Mouse (Mus musculus) left cerebral cortex, adult 8-10 months (tissue): ENCODE results near the gene Cyb561d1. TPM values are rescaled to one million over a fixed set of nuclear protein-coding genes. Genes with fewer than 3 reads are reported as not detected.

ENCODE experiments used
- DNase-seq, 2 experiments: peaks; one replicate each; pipeline ENCODE4 v3.0.0; 2022; ENCODE audit warnings: low spot score in 2 of 2
- total RNA-seq, 4 experiments: library from RNA; stranded (reverse); gene quantifications; 2 replicates each; pipeline ENCODE4 v1.2.4; 2022

Gene Cyb561d1
- total RNA-seq, 4 experiments from 2014 or later, result 17.8 to 19.6 (median 18.2) TPM

DNA sequence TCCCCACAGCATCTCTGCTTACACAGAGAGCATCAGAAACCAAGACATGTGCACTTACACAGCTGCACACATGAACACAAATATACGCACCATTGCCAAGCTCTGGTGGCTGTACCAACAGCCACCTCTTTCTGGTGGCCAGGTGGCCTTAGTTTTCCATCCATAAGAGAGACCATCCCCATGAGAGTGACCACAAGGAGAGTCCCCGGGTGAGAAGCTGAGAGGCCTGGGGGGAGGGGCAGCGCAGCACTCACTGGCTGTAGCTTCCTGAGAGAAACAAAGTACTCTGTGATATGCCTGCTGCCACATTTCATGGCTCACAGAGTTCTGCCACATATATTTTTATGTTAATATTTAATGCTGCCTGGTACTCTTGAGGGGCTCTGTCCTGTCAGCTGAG lies 31.8 kb downstream of the Cyb561d1 start:
- no peak for DNase-seq

DNA sequence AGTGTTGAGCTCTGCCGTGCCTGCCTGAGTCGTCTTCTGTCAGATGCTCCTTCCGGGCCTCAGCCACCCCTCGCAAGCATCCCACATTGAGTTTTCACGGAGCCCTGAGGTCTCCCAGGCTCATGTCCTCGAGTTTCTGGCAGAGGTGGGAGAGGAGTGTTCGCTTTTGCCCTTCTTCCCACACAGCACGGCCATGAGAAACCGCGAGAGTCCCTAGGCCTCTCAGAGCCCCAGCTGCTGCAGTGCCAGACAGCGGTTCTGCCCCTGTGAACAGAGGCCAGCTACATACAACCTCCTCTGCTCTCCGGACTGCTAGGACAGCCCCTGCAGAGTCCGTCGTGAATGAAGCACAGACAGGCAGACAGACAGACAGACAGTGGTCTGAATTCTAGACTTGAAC lies 33.5 kb downstream of the Cyb561d1 start:
- no peak for DNase-seq

DNA sequence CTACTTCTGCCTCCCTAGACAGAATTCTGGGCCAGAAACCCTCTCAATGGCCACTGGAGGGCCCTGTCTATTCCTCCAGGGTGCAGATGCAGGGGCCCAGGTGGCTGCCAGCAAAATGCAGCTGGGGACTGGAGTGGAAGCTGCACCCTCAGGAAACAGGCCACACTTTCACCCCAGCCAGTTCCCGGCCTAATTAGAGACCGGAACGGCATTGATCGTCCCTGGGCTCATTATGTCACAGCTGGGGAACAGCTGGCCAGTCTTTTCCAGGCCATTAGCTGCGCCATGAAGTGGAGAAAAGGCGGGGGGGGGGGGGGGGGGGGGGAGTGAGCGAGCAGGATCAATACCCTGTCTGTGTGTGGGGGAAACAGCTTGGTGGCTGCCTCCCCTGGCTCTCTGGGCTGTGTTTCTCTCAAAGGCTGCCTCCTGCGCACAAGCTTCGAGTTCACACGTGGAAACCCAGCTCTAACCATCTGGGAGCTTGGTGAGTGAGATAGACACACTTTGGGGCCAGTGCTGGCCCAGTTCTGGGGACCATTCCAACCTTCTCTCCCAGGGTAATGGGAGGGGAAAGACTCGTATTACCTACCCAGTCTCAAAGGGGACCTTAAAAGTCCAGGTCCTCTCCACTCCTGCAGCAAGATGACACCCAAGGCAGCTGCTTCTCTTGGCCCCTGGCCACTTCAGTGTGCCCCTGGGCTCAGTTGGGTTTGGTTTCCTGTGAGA lies 34.4 kb downstream of the Cyb561d1 start:
- DNase-seq, result no peak

DNA sequence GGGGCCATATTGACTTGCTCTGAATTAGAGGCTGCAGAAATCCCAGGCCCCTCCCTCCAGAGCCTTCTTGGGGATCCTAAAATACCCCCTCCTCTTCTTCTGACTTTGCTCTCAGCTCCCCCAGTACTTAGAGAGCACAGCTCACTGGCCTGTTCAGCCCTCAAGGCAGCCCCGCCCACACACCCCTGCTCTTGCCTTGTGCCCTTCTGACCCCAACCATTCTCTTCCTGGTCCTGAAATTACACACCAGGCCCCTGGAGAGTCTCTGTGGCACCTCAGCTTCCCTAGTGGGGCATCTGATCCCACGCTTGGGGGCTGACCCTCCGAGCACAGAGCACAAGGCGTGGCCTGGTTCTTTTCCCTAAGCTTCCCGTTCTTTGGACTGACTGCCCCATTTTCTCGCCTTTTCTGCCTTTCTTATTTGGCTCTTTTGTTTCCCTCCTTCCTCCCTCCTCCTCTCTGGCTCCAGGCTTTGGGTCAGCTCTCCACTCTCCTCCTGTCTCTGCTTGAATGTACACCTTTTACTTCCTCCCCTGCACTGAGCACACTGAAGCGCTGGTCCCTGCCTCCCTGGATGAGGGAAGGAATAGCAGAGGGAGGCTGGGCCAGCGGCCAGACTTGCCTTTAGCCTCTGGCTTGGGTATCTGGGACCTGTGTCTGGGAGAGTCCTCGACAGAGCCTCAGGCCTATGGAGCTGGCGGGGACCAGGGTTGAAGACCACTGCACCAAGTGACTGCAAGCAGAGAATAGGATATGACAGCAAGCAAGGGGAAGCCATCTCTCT lies 35.3 kb downstream of the Cyb561d1 start:
- no peak for DNase-seq

- peak in 1 of 2 experiments; percentile 75 for DNase-seq
These were observed 36.2 kb downstream of the Cyb561d1 start for GRCm38 (mm10) chr3:108164807-108165206.

- no peak for DNase-seq
These were observed 36.9 kb downstream of the Cyb561d1 start for GRCm38 (mm10) chr3:108164091-108164490.

DNA sequence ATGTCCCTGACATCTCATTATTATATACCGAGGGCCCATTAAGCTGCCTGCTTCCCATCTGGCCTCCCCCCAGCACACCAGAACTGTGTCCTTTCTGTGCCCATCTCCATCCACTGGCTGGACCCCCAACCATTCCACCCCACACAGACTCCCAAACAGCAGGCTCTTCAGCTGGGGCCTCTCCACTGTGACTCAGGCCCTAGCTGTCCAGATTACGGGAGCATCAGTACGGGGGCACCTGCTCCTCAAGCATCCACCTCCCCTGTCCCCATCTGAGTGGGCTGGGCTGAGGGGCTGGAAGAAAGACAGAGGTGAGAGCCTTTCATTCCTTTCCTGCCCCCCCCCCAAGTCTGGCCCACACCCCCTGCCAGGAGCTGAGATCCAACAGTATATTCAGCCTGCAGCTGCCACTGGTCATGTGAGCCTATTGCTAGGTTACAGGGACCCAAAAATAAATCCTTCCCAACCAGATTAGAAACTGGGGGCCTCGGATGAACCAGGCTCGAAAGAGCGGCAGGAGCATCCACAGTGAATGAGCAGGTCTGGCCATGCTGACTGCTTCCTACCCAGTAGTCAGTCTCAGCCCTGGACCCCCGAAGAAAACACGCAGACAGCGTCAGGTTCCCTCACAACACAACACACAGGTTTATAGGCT lies 42.5 kb downstream of the Cyb561d1 start:
- DNase-seq, result peak in 1 of 2 experiments; percentile 80

- peak; percentile 69 to 79 for DNase-seq
These were observed 46.4 kb downstream of the Cyb561d1 start, which contains the start of gene Gpr61 for GRCm38 (mm10) chr3:108154656-108155055. Gene Gpr61 (minus strand): TSS chr3:108154882.

GRCm38 (mm10) chr3:108152290-108152689 lies 48.7 kb downstream of the Cyb561d1 start:
- DNase-seq, result no peak

- peak; percentile 76 to 81 for DNase-seq
These were observed 53.4 kb downstream of the Cyb561d1 start for GRCm38 (mm10) chr3:108147386-108148235.

DNA sequence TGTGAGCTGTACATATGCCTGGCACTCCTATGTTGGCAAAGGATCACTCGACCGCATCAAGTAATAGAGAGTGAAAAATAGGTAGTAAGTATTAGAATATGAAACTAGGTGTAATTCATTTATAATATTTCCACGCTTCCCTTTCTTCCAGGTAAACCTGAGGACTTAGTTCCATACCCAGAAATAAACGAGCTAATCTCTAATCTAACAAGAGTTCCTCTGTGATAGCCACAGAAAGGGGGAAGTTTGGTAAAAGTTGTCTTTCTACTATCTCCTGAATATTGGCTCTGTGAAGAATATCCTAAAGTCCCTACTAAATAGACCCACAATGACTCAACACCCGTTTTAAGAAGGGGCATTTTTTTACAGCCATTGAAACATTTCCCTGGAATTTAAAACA lies 54.3 kb downstream of the Cyb561d1 start:
- DNase-seq, result no peak

Other genes starting within 250 kb of the Cyb561d1 start
- not detected for gene Gstm3, start 231.9 kb downstream of the Cyb561d1 start, total RNA-seq
- gene Gstm2, start 214.8 kb downstream of the Cyb561d1 start, total RNA-seq, result 1 to 10 TPM; 3.6 to 6.5 (median 5.5) TPM
- gene Gstm1, start 183.2 kb downstream of the Cyb561d1 start, total RNA-seq, result 100 to 1,000 TPM; 275 to 318 (median 312) TPM
- 10 to 100 TPM in 3 of 4 experiments, 1 to 10 TPM in 1; 10.0 to 12.6 (median 11.2) TPM for gene Gstm4, start 156.3 kb downstream of the Cyb561d1 start, total RNA-seq
- gene Ampd2, start 114.6 kb downstream of the Cyb561d1 start, total RNA-seq, result 10 to 100 TPM; 56.4 to 61.4 (median 58.1) TPM
- gene Gnat2, start 108.4 kb downstream of the Cyb561d1 start, total RNA-seq, result under 1 TPM in 2 of 4 experiments, not detected in 2; 0.21 to 0.46 TPM
- gene Gnai3, start 55.1 kb downstream of the Cyb561d1 start, total RNA-seq, result 10 to 100 TPM; 25.0 to 28.1 (median 25.9) TPM
- gene Gpr61, start 46.3 kb downstream of the Cyb561d1 start, total RNA-seq, result 10 to 100 TPM; 15.0 to 20.1 (median 18.2) TPM
- gene Amigo1, start 14.9 kb downstream of the Cyb561d1 start, total RNA-seq, result 10 to 100 TPM; 68.5 to 81.5 (median 72.9) TPM
- 10 to 100 TPM; 21.3 to 28.4 (median 25.4) TPM for gene Atxn7l2, start 9.7 kb upstream of the Cyb561d1 start, total RNA-seq
- gene Sypl2, start 25.4 kb upstream of the Cyb561d1 start, total RNA-seq, result 1 to 10 TPM; 1.5 to 2.2 (median 1.8) TPM
- gene Psma5, start 55.7 kb upstream of the Cyb561d1 start, total RNA-seq, result 10 to 100 TPM; 73.0 to 80.5 (median 79.0) TPM
- 100 to 1,000 TPM; 273 to 299 (median 284) TPM for gene Sort1, start 82.9 kb upstream of the Cyb561d1 start, total RNA-seq
- not detected for gene Mybphl, start 163.7 kb upstream of the Cyb561d1 start, total RNA-seq
- 10 to 100 TPM; 11.1 to 13.8 (median 11.7) TPM for gene Psrc1, start 182.6 kb upstream of the Cyb561d1 start, total RNA-seq
- gene Celsr2, start 214.3 kb upstream of the Cyb561d1 start, total RNA-seq, result 100 to 1,000 TPM; 145 to 152 (median 149) TPM
- gene Sars, start 244.0 kb upstream of the Cyb561d1 start, total RNA-seq, result 100 to 1,000 TPM; 234 to 244 (median 236) TPM